Mouse (Mus musculus) erythroblast, adult 5-6 weeks (primary cell): ENCODE measurements around the gene Napa. TPM values are rescaled to one million over a fixed set of nuclear protein-coding genes. Genes with fewer than 3 reads are reported as not detected.

Experiments used
- ATAC-seq: replicated peaks from 2 replicates; pipeline ENCODE4 v1.8.0; 2016; ENCODE audit warnings: moderate number of reproducible peaks, mild to moderate bottlenecking, moderate TSS enrichment, inconsistent platforms; ENCODE audit not compliant: poor library complexity, low FRiP score, severe bottlenecking
- total RNA-seq, 2 experiments: library from RNA; stranded (forward) in 1 of 2; stranded (reverse) in 1 of 2; fragments of 150-400 nt in 1 of 2; fragments of 200-764, 138-1000 nt in 1 of 2; gene quantifications; 2 replicates each; pipeline versions ENCODE4 v1.2.3 to v1.2.4; 2015 to 2017; ENCODE audit warnings: low replicate concordance in 2 of 2

Napa gene
- total RNA-seq, 2 experiments from 2014 or later, result 82.2 to 149 TPM

DNA sequence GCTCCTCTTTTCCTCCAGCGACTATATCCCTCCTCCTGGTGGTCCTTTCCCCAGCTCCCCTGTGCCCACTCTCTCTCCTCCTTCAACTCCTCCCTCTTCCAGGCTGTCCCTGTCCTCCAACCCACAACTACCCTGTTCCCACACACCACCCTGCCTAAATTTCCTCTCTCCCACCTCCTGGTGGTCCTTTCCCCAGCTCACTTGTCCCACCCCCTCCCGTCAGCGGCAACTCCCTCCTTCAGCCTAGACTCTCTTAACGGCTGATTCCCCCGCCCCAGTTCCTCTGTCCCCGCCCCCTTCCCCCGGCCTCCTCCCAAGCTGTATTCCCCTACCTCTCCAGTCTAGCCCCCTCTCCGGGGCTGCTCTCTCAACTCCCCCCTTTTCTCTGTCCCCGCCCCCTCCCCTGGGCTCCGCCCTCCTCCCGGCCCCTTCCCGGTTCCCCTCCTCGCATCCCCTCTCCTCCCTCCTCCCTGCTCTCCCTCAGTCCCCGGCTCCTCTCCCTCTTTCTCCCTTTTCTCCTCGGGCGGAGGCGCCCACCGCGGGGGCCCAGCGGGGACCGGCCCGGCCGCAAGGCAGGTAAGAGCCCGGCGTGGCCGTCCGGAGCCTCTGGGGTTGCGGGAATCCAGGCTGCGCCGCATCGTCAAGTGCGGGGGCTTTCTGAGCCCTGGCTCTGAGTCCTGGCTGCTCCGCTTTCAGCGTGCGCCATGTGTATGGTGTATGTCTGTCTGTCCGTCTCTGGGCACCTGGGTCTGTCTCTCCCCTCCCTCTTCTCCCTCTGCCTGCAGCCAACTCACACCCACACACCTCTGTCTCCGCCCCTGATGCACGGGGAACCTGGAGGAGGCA lies 31.8 kb downstream of the Napa start:
- no peak for ATAC-seq

DNA sequence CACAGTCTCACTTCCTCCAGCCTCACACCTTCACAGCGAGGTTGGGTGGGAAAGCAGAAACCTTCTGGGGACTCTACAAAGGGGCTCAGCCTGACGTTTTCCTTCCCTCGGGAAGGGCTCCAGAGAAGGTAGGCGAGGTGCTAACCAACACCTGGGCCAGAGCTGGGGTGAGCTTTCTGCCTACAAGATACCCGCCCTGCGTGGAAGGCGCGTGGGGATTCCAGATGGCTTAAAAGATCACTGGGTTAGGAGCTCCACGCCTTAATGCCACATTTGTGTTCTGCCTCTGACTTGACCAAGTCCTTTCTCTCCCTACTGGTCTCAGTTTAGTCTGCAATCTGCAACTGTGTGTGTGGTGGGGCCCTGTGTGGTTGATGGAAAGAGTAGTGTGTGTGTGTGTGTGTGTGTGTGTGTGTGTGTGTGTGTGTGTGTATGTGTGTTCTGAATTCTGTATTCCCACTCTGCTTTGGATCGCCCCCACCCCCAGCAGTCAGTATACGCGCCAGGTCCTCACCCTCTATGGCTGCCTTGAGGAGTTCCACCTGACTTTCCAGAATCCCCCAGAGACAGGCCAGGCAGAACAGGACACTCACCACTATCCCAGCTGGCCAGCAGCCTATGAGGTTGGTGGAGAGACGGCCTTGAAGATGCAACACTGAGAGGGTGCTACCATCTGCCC lies 32.8 kb downstream of the Napa start:
- no peak for ATAC-seq

DNA sequence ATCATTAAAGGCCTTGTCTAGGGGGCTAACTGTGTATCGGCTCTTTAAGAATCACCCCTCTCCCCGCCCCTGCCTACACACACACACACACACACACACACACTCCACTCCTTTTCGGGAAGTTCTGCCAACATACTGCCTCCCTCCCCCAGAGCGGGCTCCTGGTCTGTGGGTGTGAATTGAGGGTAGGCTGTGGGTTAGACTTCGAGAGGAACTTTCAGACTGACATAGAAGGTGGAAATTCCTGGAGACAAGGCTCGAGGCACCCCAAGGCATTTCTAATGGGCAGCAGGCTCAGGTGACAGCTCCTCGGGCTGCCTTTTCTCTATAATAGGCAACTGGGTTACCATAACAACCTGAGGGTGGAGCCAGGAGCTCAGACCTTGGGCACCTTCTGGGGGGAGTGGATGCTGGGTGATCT lies 33.9 kb downstream of the Napa start:
- ATAC-seq, result no peak

DNA sequence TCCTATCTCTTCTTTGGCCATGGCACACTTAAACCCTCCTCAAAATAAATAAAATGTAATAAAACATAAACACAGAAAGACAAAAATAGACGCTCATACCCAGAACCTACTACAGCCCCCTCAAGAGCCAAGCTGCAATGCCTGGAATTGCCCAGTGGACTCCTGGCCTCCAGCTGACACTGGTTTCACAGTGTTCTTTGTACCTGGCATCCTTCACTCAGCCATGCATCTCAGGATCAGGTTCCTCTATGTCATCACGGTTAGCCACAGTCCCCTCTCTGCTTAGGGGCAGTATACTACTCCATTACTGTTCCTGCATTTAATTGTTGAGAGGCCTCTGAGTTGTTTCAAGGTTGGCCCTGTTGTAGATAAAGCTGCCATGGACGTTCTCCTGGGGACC lies 34.7 kb downstream of the Napa start:
- no peak for ATAC-seq

DNA sequence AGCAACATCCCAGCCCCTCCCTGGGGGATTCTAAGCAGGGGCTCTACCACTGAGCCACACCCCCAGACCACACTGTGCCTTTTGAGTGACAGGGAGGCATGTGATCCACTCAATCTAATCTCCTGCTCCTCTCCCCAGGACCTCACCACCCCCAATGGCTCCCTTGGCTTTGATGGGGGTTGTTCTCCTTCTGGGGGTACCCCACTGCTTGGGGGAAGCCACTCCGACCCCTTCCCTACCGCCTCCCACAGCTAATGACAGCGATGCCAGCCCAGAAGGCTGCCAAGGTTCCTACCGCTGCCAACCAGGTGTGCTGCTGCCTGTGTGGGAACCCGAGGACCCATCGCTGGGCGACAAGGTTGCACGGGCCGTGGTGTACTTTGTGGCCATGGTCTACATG lies 35.4 kb downstream of the Napa start:
- ATAC-seq, result no peak

DNA sequence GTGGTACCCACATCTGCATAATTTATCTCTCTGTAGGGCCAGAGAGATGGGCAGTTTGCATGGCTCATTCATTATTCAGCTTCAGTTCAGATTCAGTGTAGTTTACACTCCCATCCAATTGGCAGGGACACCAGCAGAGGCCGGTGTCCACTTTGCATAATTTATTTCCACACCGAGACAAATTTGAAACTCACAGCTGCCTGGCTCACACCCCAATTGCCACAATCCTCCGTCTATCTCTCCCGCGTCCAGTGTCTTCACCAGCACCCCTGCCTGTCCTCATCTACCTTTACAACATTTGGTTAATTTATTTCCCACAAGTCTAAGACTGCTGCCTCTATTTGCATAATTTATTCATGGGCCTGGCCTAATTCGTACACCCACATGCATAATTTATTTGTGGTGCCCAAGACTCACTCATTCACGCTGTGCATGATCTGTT lies 36.7 kb downstream of the Napa start:
- no peak for ATAC-seq

DNA sequence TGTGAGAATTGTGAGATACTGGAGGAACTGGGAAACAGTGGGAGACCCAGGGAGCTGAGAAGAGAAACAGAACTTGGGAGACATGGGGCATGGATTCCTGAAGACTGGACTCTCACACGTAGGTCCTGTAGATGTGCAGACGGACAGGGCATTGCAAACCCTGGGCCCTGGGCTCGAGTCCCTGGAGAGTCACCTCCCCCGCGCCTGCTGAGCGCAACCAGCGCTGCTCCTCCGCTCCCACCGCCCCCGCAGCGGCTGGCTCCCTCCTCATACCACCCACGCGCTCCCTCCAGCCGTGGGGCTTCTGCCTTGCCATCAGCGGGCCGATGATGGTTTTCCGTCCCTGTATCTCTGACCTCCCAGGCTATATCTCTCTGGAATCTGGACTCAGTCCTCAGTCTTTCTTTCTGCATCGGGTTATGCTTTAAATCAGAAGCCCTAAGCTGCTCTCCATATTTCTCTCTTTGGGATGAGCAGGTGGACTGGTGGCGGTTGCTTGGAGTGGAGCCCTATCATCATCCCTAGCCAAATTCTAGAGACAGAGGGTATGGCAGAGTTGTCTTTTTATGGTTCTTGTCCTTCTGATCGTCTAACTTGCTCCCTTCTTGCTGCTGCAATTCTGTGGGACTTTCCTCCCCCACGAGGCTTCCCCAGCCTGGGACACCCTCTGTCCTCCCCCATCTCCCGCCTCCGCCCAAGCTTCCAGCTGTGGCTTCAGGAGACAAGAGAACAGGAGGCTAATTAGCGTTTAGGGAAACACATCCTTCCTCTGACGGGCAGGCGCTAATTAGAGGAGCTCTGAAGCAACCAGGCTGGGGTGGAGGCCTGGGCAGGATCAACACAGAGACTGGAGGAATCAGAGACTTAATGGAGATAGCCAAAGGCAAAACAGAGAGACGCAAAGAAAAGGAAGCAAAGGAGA lies 48.5 kb downstream of the Napa start:
- ATAC-seq, result no peak

DNA sequence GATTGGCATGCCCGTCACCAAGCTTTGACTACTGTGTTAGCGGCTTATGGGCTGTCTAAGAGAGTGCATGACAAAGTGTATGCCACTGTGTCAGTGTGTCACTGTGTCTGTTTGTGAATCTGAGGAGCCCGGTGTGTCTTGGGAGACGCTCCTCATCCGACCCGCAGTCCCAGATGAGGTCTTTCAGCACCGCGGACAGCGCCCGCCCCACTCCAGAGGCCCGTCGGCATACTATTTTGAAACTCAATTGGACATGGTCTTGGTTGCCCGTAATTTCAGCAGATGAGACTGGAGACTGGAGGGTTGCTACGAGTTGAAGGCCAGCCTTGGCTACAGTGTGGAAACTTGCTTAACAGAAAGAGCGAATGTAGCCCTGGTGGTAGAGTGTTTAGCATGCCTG lies 49.4 kb downstream of the Napa start:
- no peak for ATAC-seq

DNA sequence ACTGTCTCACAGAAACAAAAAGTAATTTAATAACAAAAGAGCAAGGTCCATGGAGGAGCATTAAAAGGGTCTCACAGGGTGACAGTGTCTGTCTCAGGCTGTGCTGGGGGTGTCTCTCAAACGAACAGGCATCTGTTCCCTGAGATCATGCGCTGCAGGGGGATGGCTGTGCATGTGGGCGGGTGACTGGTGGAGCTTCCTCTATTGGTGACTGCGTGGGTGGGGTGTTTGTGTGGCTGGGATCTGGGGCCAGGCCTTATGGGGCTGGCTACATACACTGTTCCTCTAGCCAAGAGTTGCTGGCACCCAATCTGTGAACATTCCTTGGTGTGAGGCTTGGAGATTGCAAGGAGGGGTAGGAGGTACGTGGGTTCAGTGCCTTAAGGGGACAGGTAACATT lies 51.0 kb downstream of the Napa start:
- no peak for ATAC-seq

DNA sequence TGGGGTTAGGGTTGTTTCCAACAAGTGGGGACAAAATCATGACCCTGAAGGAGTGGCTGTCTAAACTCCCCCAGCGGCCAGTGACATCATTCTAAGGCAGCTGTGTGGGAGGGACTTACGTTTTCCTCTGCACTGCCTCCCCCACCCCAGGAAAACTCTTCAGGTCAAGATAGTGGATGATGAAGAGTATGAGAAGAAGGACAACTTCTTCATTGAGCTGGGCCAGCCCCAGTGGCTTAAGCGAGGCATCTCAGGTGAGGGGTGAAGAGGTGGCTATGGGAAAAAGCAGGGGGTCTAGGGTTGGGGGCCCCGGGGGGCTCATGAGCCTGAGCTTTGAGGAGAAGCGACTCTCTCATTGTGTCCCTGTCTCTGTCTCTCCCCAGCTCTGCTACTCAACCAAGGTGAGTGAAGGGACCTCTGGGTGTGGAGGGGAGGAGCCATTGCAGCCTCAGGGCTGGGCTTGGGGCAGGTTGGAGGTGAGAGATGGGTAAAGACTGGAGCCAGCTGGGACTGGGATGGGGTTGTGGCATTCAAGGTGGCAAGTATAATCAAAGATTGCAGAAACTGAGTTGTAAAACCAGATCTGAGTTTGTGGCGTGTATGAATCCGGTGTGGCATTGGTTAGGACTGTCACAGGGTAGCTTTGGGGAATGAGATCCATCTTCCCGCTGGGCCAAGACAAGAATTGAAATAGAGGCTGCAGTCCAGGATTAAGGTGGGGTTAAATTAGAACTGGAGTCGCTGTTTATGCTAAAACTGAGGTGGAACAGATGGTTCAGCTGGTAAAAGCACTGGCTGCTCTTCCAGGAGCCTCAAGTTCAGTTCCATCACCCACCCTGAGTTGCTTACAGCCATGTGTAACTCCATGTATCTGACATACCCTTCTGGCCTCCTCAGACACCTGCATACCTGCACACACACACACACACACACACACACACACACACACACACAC lies 52.2 kb downstream of the Napa start:
- ATAC-seq, result no peak

DNA sequence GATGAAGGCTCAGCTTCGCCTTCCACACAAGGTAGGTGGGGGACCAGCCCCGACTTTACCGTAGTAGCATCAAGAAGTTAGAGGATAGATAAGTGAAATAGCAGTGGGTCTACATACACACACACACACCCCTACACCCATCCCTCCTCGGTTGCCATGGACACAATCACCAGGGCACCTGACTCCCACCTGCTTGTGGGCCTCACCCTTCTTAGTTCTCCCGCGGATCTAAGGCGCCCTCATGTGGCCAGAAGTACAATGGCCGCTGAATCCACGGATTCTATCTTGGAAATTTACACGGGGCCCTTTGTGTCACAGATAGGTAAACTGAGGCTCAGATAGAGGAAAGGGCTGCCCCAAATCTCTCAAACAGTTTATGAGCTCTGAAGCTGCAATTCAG lies 55.3 kb downstream of the Napa start:
- peak; percentile 60 for ATAC-seq

DNA sequence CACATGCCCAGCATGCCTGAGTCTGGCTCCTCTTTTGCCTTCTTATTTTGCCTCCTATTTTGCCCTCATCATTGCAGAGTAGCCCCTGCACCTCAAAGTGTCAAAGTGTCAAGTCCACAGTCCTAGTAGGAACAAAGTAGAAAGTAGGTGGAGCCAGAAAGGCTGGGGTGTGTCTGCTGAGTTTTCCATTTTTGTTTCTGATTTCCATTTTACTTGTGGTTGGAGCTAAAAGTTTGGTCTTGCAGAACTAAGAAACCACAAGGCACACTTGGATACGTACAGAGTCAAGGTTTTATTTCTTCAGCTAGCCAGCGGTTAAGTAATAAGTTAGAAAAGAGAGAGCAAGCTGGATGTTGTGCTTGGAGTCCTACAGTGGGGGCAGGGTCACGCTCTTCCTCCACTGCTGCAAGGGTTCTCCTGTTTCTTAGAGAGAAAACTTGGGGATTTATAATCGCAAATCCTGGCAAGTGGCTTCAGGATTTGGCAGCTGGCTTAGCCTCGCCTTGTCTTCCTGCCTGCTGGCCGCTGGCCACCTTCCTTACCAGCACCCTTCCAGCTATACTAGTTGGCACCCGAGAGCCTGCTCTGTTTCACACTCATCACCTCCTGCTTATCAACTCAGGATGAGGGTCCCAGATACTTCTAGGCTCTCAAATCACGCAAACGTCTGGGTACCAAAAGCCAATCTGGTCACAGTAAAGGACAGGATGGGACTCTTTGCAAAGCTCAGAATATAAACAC lies 57.0 kb downstream of the Napa start:
- ATAC-seq, result no peak

DNA sequence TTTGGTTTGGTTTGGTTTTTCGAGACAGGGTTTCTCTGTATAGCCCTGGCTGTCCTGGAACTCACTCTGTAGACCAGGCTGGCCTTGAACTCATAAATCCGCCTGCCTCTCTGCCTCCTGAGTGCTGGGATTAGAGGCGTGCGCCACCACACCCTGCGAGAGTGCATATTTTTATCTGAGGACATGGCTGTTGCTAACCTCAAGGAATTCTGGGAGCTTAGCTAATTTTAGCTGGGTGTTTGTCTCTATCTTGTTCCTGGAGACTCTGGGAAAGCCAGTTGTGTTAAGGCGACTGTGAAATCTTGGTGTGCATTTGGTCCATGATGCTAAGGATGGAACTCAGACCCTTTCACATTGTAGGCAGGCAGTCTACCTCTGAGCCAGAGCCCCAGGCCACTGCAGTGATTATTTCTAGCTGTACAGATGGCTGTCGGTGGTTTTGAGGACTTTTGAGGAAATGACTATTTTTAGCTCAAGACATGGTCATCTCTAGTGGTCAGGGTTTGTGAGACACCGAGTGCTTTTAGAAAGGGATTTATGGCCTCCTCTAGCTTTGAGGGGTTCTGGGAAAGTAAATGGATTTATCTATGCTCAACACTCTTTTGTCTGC lies 58.0 kb downstream of the Napa start:
- ATAC-seq, result no peak

DNA sequence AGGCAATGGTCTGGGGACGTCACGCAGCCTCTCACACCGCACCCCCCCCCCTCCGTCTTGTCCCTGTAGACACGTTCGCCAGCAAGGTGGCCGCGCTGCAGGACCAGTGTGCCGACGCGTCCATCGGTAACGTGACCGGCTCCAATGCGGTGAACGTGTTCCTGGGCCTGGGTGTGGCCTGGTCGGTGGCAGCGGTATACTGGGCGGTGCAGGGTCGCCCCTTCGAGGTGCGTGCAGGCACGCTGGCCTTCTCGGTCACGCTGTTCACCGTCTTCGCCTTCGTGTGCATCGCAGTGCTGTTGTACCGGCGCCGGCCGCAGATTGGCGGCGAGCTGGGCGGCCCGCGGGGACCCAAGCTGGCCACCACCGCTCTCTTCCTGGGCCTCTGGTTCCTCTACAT lies 60.5 kb downstream of the Napa start:
- no peak for ATAC-seq

DNA sequence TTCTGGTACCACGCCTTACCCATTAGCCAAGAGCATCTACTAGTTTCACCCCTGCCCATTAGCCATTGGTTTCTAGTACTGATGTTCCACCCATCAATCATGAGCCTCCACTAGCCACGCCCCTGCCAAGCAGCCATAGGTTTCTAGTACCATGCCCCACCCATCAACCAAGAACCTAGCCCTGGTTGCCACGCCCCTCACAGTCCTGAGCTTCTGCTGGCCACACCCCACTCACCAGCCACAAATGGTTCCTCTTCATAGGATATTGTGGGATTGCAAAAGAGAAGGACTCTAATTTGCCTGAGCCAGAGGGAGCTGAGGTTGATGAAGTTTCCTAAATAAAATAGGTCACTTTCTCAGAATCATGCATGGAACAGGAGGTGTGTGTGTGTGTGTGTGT lies 62.4 kb downstream of the Napa start:
- ATAC-seq, result 0 out of 2 replicates have a peak, but pooled peaks have one; percentile 44

DNA sequence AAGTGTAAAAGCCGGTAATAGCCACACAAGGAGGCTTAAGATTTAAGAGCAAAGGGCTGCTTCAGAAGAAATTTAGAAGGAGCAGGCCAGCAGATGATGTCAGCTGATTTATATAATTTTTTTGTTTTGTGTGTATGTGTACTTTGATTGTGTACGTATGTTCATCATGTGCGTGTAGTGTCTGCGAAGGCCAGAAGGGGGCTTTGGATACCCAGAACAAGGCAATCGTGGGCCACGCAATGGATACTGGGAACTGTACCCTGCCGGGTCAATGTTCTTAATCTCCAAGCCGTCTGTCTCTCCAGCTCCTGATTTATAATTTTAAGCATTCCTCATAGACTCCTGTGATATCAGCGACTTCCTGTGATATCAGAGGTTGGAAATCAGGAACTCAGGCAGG lies 63.0 kb downstream of the Napa start:
- no peak for ATAC-seq

DNA sequence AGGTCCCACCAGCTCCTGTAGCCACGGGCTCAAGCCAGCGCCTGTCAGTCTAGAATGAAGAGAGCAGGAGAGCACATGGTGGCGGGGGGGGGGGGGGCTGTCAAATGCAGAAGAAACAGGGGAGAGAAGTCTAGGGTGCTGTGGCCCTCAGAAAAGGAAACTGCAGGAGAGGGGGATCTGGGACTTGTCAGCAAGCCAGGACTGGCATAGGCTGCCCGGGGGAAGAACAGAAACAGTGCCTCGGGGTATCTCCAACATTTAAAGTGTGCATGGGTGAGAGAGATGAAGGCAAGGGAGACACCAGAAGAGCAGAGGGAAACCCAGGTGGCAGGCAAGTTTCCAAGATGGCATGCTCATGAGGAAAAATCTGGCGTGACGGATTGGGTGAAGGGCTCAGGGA lies 63.8 kb downstream of the Napa start:
- no peak for ATAC-seq
